Mouse (Mus musculus): ENCODE measurements around the gene Olfr1443. TPM values are rescaled to one million over a fixed set of nuclear protein-coding genes. Genes with fewer than 3 reads are reported as not detected.
"Not testable (repeated sequence)": the region's sequence is repeated elsewhere in the genome, so short reads cannot be mapped to it uniquely, and the experiment has no call there.

Olfr1443 gene
- total RNA-seq (2015; ENCODE audit: low replicate concordance), result not detected in 2 replicates
- total RNA-seq (2017; ENCODE audit: low replicate concordance), result not detected in 2 replicates

DNA sequence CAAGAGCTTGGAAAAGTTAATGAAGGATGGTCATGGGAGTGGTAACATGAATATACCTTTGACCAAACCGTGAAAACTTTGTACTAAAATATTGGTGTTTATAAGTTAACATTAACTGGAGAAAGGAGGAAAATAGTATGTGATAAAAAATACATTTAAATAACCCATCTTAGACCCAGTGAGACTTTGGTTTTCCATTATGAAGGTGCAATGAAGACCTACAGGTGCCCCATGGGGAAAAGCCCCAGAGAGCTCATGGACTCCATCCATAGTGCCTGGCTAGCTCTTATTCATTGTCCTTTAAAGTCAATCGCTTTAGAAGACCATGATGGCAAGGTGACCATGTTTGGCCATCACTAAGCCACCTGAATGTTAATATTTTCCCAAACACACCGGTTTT is at the start of gene Olfr1443:
TSS of gene Olfr1443 (plus strand) at position 301 of the 400 bp plus-strand sequence.
- no peak for ATAC-seq (replicated peaks; ENCODE audit: low FRiP score, poor library complexity, severe bottlenecking)

- ATAC-seq (replicated peaks; ENCODE audit: low FRiP score, poor library complexity, severe bottlenecking), result no peak
Measured at GRCm38 (mm10) chr19:12633176-12633575, 44.7 kb upstream of the Olfr1443 start, which contains the start of gene Glyat. Gene Glyat (plus strand): TSS chr19:12633308.

- ATAC-seq (replicated peaks; ENCODE audit: low FRiP score, poor library complexity, severe bottlenecking), result no peak
Measured at GRCm38 (mm10) chr19:12634259-12634658, 43.7 kb upstream of the Olfr1443 start.

- ATAC-seq (replicated peaks; ENCODE audit: low FRiP score, poor library complexity, severe bottlenecking), result no peak
Measured at GRCm38 (mm10) chr19:12634963-12635362, 42.9 kb upstream of the Olfr1443 start.

DNA sequence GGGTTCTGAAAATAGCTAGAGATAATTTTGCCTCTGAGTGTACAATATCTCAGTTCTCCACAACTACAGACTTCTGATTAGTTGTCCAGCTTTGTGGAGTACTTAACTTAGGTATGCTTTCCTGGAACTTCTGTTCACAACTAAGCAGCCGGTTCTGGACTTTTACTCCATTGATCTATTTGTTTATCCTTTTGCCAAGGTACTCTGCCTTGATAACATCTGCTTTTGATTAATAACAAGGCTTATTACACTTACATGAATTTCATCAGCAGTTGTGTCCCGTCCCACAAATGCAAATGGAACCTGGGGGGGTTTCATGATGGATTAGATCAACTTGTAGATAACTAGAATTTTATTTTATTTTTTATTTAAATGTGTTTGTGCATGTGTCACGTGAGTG is 41.0 kb upstream of the Olfr1443 start:
- ATAC-seq (replicated peaks; ENCODE audit: low FRiP score, poor library complexity, severe bottlenecking), result no peak

- ATAC-seq (replicated peaks; ENCODE audit: low FRiP score, poor library complexity, severe bottlenecking), result no peak
Measured at GRCm38 (mm10) chr19:12638049-12638448, 39.9 kb upstream of the Olfr1443 start.

DNA sequence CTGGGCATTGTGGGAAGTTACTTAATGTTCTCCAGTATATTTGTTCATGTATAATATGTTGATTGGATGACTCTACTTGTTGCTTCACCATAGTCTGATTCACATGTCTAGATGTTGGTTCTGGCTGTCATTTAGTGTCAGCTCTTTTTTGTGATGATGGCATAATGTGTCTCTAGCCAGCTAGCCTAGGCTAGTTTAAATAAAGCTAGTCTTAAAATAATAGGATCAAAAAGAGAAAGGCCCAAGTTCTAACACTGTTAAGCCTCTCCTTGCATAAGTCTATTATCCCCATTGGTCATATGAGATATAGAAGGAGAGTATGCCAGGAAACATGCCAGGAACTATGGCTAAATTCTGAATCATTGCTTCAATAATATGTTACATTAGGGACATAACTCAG is 28.4 kb upstream of the Olfr1443 start:
- no peak for ATAC-seq (replicated peaks; ENCODE audit: low FRiP score, poor library complexity, severe bottlenecking)

DNA sequence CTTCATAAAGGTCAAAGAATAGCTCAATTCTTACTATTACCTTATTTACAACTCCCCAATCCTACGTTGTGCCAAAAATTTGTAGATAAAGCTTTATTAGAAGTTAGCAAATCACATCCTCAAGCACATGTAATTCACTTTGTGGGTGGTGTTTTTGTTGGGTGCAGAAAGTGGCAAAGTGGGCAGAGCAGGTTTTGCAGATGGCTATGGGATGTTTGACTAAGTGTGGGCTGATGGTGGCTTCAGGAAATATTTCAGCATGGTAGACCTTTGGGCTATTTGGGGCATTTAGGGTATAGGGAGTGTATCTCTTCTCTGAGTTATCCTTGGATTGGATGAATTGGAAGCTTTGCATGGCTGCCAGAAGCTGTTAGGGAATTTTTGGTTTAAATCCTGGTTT is 11.8 kb upstream of the Olfr1443 start:
- no peak for ATAC-seq (replicated peaks; ENCODE audit: low FRiP score, poor library complexity, severe bottlenecking)

GRCm38 (mm10) chr19:12668601-12669000 is 9.3 kb upstream of the Olfr1443 start:
- ATAC-seq (replicated peaks; ENCODE audit: low FRiP score, poor library complexity, severe bottlenecking), result not testable (repeated sequence)

DNA sequence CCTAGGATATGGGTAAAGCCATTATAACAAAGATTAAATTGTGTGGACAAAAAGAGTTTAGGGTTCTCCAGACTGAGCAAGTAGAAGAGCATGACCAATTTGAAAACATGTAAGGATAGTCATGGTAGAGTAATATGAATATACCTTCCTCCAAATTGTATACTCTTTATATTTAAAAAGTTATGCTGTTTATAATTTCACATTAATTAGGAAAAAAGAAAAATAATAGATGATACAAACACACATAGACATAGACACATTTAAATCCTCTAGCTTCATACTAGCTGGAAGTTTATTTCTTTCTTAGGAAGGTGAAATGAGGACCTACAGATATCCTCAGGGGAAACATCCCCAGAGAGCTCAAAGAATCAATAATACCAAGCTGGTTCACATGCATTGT is 7.8 kb upstream of the Olfr1443 start, which contains the start of gene Olfr1442:
TSS of gene Olfr1442 (plus strand) at position 301 of the 400 bp plus-strand sequence.
- no peak for ATAC-seq (replicated peaks; ENCODE audit: low FRiP score, poor library complexity, severe bottlenecking)

GRCm38 (mm10) chr19:12671051-12671450 is 6.9 kb upstream of the Olfr1443 start:
- ATAC-seq (replicated peaks; ENCODE audit: low FRiP score, poor library complexity, severe bottlenecking), result no peak

DNA sequence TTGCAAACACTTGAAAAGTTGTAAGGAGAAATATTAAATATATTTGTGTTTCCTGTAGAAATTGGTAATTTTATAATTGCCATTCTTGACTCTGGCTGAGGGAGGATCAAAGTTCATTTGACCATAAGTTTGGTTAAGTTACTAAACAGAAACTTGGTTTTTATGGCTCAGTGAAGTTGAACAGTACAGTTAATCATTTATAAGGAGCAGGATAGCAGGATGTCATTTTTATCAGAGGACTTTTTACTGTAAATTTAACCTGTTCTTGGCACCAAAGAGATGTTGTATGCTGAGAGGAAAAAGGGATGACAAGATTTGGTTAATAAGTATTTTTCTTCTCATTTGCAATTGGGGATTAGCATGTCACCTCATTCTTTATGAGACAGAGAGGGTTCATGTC is 6.7 kb downstream of the Olfr1443 start:
- ATAC-seq (replicated peaks; ENCODE audit: low FRiP score, poor library complexity, severe bottlenecking), result no peak

GRCm38 (mm10) chr19:12685231-12685630 is 7.3 kb downstream of the Olfr1443 start:
- ATAC-seq (replicated peaks; ENCODE audit: low FRiP score, poor library complexity, severe bottlenecking), result no peak

DNA sequence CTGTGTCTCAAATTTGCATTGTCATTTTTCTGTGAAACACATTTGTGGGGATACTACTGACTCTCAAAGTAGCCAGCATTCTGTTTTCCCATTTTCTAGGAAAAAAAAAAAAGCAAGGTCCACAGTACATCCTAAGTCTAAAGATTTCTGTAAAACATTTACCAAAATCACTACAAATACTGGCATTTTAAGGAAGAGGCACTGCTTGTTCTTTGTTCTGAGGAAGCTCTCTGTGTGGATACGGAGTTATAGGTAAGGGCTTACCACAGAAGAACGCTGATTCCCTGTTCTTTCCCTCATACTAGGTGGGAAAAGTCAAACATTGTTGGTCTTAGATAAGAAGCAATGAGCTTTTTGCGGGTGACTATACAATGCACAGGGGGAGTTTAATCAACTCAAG is 17.7 kb downstream of the Olfr1443 start, which contains the start of gene Keg1:
TSS of gene Keg1 (plus strand) at position 197 of the 400 bp plus-strand sequence.
- no peak for ATAC-seq (replicated peaks; ENCODE audit: low FRiP score, poor library complexity, severe bottlenecking)

- ATAC-seq (replicated peaks; ENCODE audit: low FRiP score, poor library complexity, severe bottlenecking), result no peak
Measured at GRCm38 (mm10) chr19:12696221-12696620, 18.3 kb downstream of the Olfr1443 start.

GRCm38 (mm10) chr19:12708458-12708857 is 30.5 kb downstream of the Olfr1443 start:
- no peak for ATAC-seq (replicated peaks; ENCODE audit: low FRiP score, poor library complexity, severe bottlenecking)

DNA sequence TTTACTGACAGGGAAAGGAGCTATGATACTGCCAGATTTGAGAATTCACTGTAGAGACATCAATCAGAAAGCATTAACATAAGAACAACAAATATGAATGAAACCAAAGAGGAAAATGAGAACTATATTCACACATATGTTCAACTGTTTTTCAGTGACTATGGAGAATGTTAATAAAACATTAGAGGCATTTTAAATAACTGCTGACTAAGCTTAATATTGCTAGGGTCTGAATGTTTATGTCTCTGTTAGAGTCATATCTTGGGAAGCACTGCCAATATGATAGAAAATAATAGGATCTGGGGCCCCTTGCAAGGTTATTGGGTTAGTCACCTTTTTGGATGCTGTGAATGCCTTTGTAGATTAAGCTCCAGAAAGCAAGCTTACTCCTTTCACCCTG is 31.1 kb downstream of the Olfr1443 start:
- no peak for ATAC-seq (replicated peaks; ENCODE audit: low FRiP score, poor library complexity, severe bottlenecking)

DNA sequence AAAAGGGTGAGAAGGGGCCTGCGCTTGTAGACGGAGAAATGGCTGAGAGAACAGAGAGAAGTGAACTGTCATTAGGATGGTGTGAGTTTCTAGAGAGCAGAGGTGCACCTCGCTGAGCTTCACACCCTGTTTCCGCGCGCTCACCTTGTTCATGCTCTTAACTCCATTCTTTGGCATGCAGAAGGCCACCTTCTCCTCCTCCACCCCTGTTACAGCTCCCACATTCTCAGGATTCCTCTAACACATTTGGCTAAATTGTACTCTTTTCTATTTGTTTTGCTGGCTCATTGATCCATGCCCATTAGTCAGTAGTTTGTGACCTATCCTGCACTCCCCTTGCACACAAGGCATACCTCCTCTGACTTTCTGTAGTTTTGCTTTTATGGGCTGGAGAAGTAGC is 41.3 kb downstream of the Olfr1443 start:
- ATAC-seq (replicated peaks; ENCODE audit: low FRiP score, poor library complexity, severe bottlenecking), result no peak

- ATAC-seq (replicated peaks; ENCODE audit: low FRiP score, poor library complexity, severe bottlenecking), result no peak
Measured at GRCm38 (mm10) chr19:12720463-12720862, 42.6 kb downstream of the Olfr1443 start.

GRCm38 (mm10) chr19:12720919-12721318 is 43.0 kb downstream of the Olfr1443 start:
- ATAC-seq (replicated peaks; ENCODE audit: low FRiP score, poor library complexity, severe bottlenecking), result not testable (repeated sequence)

DNA sequence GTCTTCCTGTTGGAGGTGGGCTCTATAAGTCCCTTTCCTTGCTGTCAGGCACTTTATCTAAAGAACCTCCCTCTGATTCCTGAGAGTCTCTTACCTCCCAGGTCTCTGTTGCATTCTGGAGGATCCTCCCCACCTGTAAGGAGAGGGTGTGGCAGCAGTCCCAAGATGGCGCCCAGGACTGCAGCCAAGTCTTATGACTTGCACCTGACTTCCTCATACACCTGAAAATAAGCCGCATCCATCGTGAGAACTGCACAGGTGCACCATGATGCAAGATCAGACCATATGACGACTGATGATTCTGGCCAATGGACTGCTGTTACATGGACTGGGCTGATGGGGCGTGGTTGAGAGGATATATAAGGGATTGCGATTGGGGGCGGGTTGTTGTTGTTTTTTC is 43.7 kb downstream of the Olfr1443 start:
- ATAC-seq (replicated peaks; ENCODE audit: low FRiP score, poor library complexity, severe bottlenecking), result not testable (repeated sequence)

- no peak for ATAC-seq (replicated peaks; ENCODE audit: low FRiP score, poor library complexity, severe bottlenecking)
Measured at GRCm38 (mm10) chr19:12722308-12722707, 44.4 kb downstream of the Olfr1443 start.
